Mouse (Mus musculus): ENCODE data around the gene Mmrn1.
"Not testable (repeated sequence)": the region's sequence is repeated elsewhere in the genome, so short reads cannot be mapped to it uniquely, and the experiment has no call there.

Gene Mmrn1

GRCm38 (mm10) chr6:60924676-60925075 lies at the start of gene Mmrn1:
Gene Mmrn1, plus strand, starts transcription at chr6:60924976.
- not testable (repeated sequence) for DNase-seq (ENCODE audit: low read depth, low spot score)

- no peak for DNase-seq (ENCODE audit: low read depth, low spot score)
These were observed 44.4 kb upstream of the Mmrn1 start for GRCm38 (mm10) chr6:60880362-60880761.

GRCm38 (mm10) chr6:60881534-60881933 lies 43.2 kb upstream of the Mmrn1 start:
- no peak for DNase-seq (ENCODE audit: low read depth, low spot score)

- no peak for DNase-seq (ENCODE audit: low read depth, low spot score)
These were observed 17.5 kb upstream of the Mmrn1 start for GRCm38 (mm10) chr6:60907272-60907671.

GRCm38 (mm10) chr6:60931364-60931763 lies 6.6 kb downstream of the Mmrn1 start:
- DNase-seq (ENCODE audit: low read depth, low spot score): no peak

GRCm38 (mm10) chr6:60934835-60935234 lies 10.1 kb downstream of the Mmrn1 start:
- DNase-seq (ENCODE audit: low read depth, low spot score): no peak

- DNase-seq (ENCODE audit: low read depth, low spot score): no peak
These were observed 10.8 kb downstream of the Mmrn1 start for GRCm38 (mm10) chr6:60935448-60936130.

- no peak for DNase-seq (ENCODE audit: low read depth, low spot score)
These were observed 19.4 kb downstream of the Mmrn1 start for GRCm38 (mm10) chr6:60944178-60944577.

GRCm38 (mm10) chr6:60944621-60945020 lies 19.8 kb downstream of the Mmrn1 start:
- DNase-seq (ENCODE audit: low read depth, low spot score): no peak

GRCm38 (mm10) chr6:60950415-60950814 lies 25.6 kb downstream of the Mmrn1 start:
- no peak for DNase-seq (ENCODE audit: low read depth, low spot score)

GRCm38 (mm10) chr6:60961285-60961684 lies 36.5 kb downstream of the Mmrn1 start:
- DNase-seq (ENCODE audit: low read depth, low spot score): no peak

- no peak for DNase-seq (ENCODE audit: low read depth, low spot score)
These were observed 37.1 kb downstream of the Mmrn1 start for GRCm38 (mm10) chr6:60961838-60962237.

- DNase-seq (ENCODE audit: low read depth, low spot score): no peak
These were observed 37.9 kb downstream of the Mmrn1 start for GRCm38 (mm10) chr6:60962668-60963067.

GRCm38 (mm10) chr6:60963726-60964125 lies 39.0 kb downstream of the Mmrn1 start:
- DNase-seq (ENCODE audit: low read depth, low spot score): no peak

GRCm38 (mm10) chr6:60966931-60967330 lies 42.2 kb downstream of the Mmrn1 start:
- DNase-seq (ENCODE audit: low read depth, low spot score): no peak

- DNase-seq (ENCODE audit: low read depth, low spot score): no peak
These were observed 44.6 kb downstream of the Mmrn1 start for GRCm38 (mm10) chr6:60969407-60969806.

GRCm38 (mm10) chr6:60970811-60971210 lies 46.0 kb downstream of the Mmrn1 start:
- DNase-seq (ENCODE audit: low read depth, low spot score): no peak

- no peak for DNase-seq (ENCODE audit: low read depth, low spot score)
These were observed 53.8 kb downstream of the Mmrn1 start for GRCm38 (mm10) chr6:60978610-60979009.

- no peak for DNase-seq (ENCODE audit: low read depth, low spot score)
These were observed 54.3 kb downstream of the Mmrn1 start for GRCm38 (mm10) chr6:60979039-60979438.

- no peak for DNase-seq (ENCODE audit: low read depth, low spot score)
These were observed 59.6 kb downstream of the Mmrn1 start for GRCm38 (mm10) chr6:60984360-60984759.

- DNase-seq (ENCODE audit: low read depth, low spot score): peak; percentile 28
These were observed 61.1 kb downstream of the Mmrn1 start for GRCm38 (mm10) chr6:60985919-60986318.

- DNase-seq (ENCODE audit: low read depth, low spot score): peak; percentile 18
These were observed 62.1 kb downstream of the Mmrn1 start for GRCm38 (mm10) chr6:60986914-60987313.

GRCm38 (mm10) chr6:60987804-60988203 lies 63.0 kb downstream of the Mmrn1 start:
- no peak for DNase-seq (ENCODE audit: low read depth, low spot score)

GRCm38 (mm10) chr6:60992366-60992765 lies 67.6 kb downstream of the Mmrn1 start:
- DNase-seq (ENCODE audit: low read depth, low spot score): no peak
